Mouse (Mus musculus): Measurements from ENCODE around the gene Polr3c. TPM values are rescaled to one million over a fixed set of nuclear protein-coding genes. Genes with fewer than 3 reads are reported as not detected.
A peak's percentile ranks its signal among the peaks of the same experiment; 100 is the strongest.
"Not testable (repeated sequence)": the region's sequence is repeated elsewhere in the genome, so short reads cannot be mapped to it uniquely, and the experiment has no call there.

Polr3c gene
- polyA plus RNA-seq, 1 experiment from 2014 or later = 35.3 TPM

- no peak for ATAC-seq (ENCODE audit: low read depth)
- H3K4me3 ChIP-seq (ENCODE audit: low read depth, low read length) = no peak overlapping the region
- no peaks in the 10 kb centered on the region for H3K4me1 ChIP-seq (ENCODE audit: control insufficient read depth, insufficient read depth, low read length)
- no peaks in the 10 kb centered on the region for H3K36me3 ChIP-seq (ENCODE audit: control insufficient read depth, insufficient read depth, low read length)
- H3K27me3 ChIP-seq (ENCODE audit: control insufficient read depth, insufficient read depth, low read length) = no peaks in the 10 kb centered on the region
- H3K4me2 ChIP-seq (ENCODE audit: low read depth, low read length) = no peak overlapping the region
- H3K27ac ChIP-seq (ENCODE audit: low read depth, low read length) = no peak overlapping the region
- WGBS = 88% methylated on average over 11 of the region's 11 CpGs
- H3K9ac ChIP-seq (replicated peaks; ENCODE audit: low read depth, low read length) = no peak overlapping the region
- no peaks in the 10 kb centered on the region for H3K9me3 ChIP-seq (ENCODE audit: control insufficient read depth, low read length)
Observed at GRCm38 (mm10) chr3:96688854-96689253, 38.6 kb downstream of the Polr3c start.

- H3K4me2 ChIP-seq (ENCODE audit: low read depth, low read length); H3K4me3 ChIP-seq (ENCODE audit: low read depth, low read length); ATAC-seq (ENCODE audit: low read depth); H3K9ac ChIP-seq (replicated peaks; ENCODE audit: low read depth, low read length); H3K36me3 ChIP-seq (ENCODE audit: control insufficient read depth, insufficient read depth, low read length); H3K4me1 ChIP-seq (ENCODE audit: control insufficient read depth, insufficient read depth, low read length); H3K9me3 ChIP-seq (ENCODE audit: control insufficient read depth, low read length); H3K27me3 ChIP-seq (ENCODE audit: control insufficient read depth, insufficient read depth, low read length); H3K27ac ChIP-seq (ENCODE audit: low read depth, low read length): not testable (repeated sequence)
- 95% methylated on average over 5 of the region's 5 CpGs for WGBS
Observed at GRCm38 (mm10) chr3:96686057-96686456, 41.4 kb downstream of the Polr3c start.

GRCm38 (mm10) chr3:96684822-96685156, 42.6 kb downstream of the Polr3c start:
- 33% methylated on average over 28 of the region's 28 CpGs for WGBS
- no peaks in the 10 kb centered on the region for H3K27me3 ChIP-seq (ENCODE audit: control insufficient read depth, insufficient read depth, low read length)
- no peaks in the 10 kb centered on the region for H3K36me3 ChIP-seq (ENCODE audit: control insufficient read depth, insufficient read depth, low read length)
- 0 out of 2 replicates have a peak overlapping the region, but pooled peaks have one; percentile 3 for H3K4me3 ChIP-seq (ENCODE audit: low read depth, low read length)
- H3K9me3 ChIP-seq (ENCODE audit: control insufficient read depth, low read length) = no peaks in the 10 kb centered on the region
- H3K4me2 ChIP-seq (ENCODE audit: low read depth, low read length) = peak overlapping the region; percentile 31; the same call in 1 of the 2 replicates
- no peak overlapping the region for H3K9ac ChIP-seq (replicated peaks; ENCODE audit: low read depth, low read length)
- no peaks in the 10 kb centered on the region for H3K4me1 ChIP-seq (ENCODE audit: control insufficient read depth, insufficient read depth, low read length)
- ATAC-seq (ENCODE audit: low read depth) = no peak
- H3K27ac ChIP-seq (ENCODE audit: low read depth, low read length) = no peak overlapping the region

- no peak overlapping the region for H3K9ac ChIP-seq (replicated peaks; ENCODE audit: low read depth, low read length)
- 61% methylated on average over 17 of the region's 17 CpGs for WGBS
Observed at GRCm38 (mm10) chr3:96684151-96684821, 43.1 kb downstream of the Polr3c start.

GRCm38 (mm10) chr3:96683496-96683895, 43.9 kb downstream of the Polr3c start:
- no peak overlapping the region for H3K9ac ChIP-seq (replicated peaks; ENCODE audit: low read depth, low read length)
- no peak overlapping the region for H3K4me3 ChIP-seq (ENCODE audit: low read depth, low read length)
- WGBS = 91% methylated on average over 3 of the region's 3 CpGs
- no peak overlapping the region for H3K27ac ChIP-seq (ENCODE audit: low read depth, low read length)
- H3K36me3 ChIP-seq (ENCODE audit: control insufficient read depth, insufficient read depth, low read length) = no peaks in the 10 kb centered on the region
- ATAC-seq (ENCODE audit: low read depth) = no peak
- H3K4me2 ChIP-seq (ENCODE audit: low read depth, low read length) = no peak overlapping the region
- H3K4me1 ChIP-seq (ENCODE audit: control insufficient read depth, insufficient read depth, low read length) = no peaks in the 10 kb centered on the region
- H3K27me3 ChIP-seq (ENCODE audit: control insufficient read depth, insufficient read depth, low read length) = no peaks in the 10 kb centered on the region
- no peaks in the 10 kb centered on the region for H3K9me3 ChIP-seq (ENCODE audit: control insufficient read depth, low read length)

More at GRCm38 (mm10) chr3:96684151-96684821, 43.1 kb downstream of the Polr3c start:
- Histone ChIP-seq H3K27ac (ENCODE audit: low read depth, low read length) (no peak overlapping the region), H3K27me3 (ENCODE audit: control insufficient read depth, insufficient read depth, low read length) (no peaks in the 10 kb centered on the region), H3K4me2 (ENCODE audit: low read depth, low read length) (peak overlapping the region; percentile 31; the same call in 1 of the 2 replicates), H3K9me3 (ENCODE audit: control insufficient read depth, low read length) (no peaks in the 10 kb centered on the region), H3K4me3 (ENCODE audit: low read depth, low read length) (0 out of 2 replicates have a peak overlapping the region, but pooled peaks have one; percentile 3), H3K4me1 (ENCODE audit: control insufficient read depth, insufficient read depth, low read length) (no peaks in the 10 kb centered on the region), H3K36me3 (ENCODE audit: control insufficient read depth, insufficient read depth, low read length) (no peaks in the 10 kb centered on the region)
- ATAC-seq (ENCODE audit: low read depth) = no peak

GRCm38 (mm10) chr3:96680269-96680956, 47.0 kb downstream of the Polr3c start:
- no peak overlapping the region for H3K9ac ChIP-seq (replicated peaks; ENCODE audit: low read depth, low read length)
- 0 out of 2 replicates have a peak, but pooled peaks have one; percentile 24 for ATAC-seq (ENCODE audit: low read depth)
- H3K36me3 ChIP-seq (ENCODE audit: control insufficient read depth, insufficient read depth, low read length) = no peaks in the 10 kb centered on the region
- no peaks in the 10 kb centered on the region for H3K4me1 ChIP-seq (ENCODE audit: control insufficient read depth, insufficient read depth, low read length)
- H3K9me3 ChIP-seq (ENCODE audit: control insufficient read depth, low read length) = no peaks in the 10 kb centered on the region
- no peaks in the 10 kb centered on the region for H3K27me3 ChIP-seq (ENCODE audit: control insufficient read depth, insufficient read depth, low read length)
- 15% methylated on average over 12 of the region's 12 CpGs for WGBS
- no peak overlapping the region for H3K4me2 ChIP-seq (ENCODE audit: low read depth, low read length)
- no peak overlapping the region for H3K4me3 ChIP-seq (ENCODE audit: low read depth, low read length)
- H3K27ac ChIP-seq (ENCODE audit: low read depth, low read length) = no peak overlapping the region

- no peak for ATAC-seq (ENCODE audit: low read depth)
- H3K9me3 ChIP-seq (ENCODE audit: control insufficient read depth, low read length) = no peaks in the 10 kb centered on the region
- H3K9ac ChIP-seq (replicated peaks; ENCODE audit: low read depth, low read length) = no peak overlapping the region
- WGBS = 41% methylated on average over 5 of the region's 5 CpGs
- H3K4me2 ChIP-seq (ENCODE audit: low read depth, low read length) = no peak overlapping the region
- H3K27me3 ChIP-seq (ENCODE audit: control insufficient read depth, insufficient read depth, low read length) = no peaks in the 10 kb centered on the region
- no peak overlapping the region for H3K27ac ChIP-seq (ENCODE audit: low read depth, low read length)
- H3K4me3 ChIP-seq (ENCODE audit: low read depth, low read length) = no peak overlapping the region
- H3K36me3 ChIP-seq (ENCODE audit: control insufficient read depth, insufficient read depth, low read length) = no peaks in the 10 kb centered on the region
- H3K4me1 ChIP-seq (ENCODE audit: control insufficient read depth, insufficient read depth, low read length) = no peaks in the 10 kb centered on the region
Observed at GRCm38 (mm10) chr3:96679159-96679674, 48.2 kb downstream of the Polr3c start.

- Histone ChIP-seq H3K4me3 (ENCODE audit: low read depth, low read length) (no peak overlapping the region), H3K4me1 (ENCODE audit: control insufficient read depth, insufficient read depth, low read length) (no peaks in the 10 kb centered on the region), H3K9me3 (ENCODE audit: control insufficient read depth, low read length) (no peaks in the 10 kb centered on the region), H3K9ac (replicated peaks; ENCODE audit: low read depth, low read length) (no peak overlapping the region), H3K4me2 (ENCODE audit: low read depth, low read length) (no peak overlapping the region), H3K27ac (ENCODE audit: low read depth, low read length) (no peak overlapping the region), H3K36me3 (ENCODE audit: control insufficient read depth, insufficient read depth, low read length) (no peaks in the 10 kb centered on the region), H3K27me3 (ENCODE audit: control insufficient read depth, insufficient read depth, low read length) (no peaks in the 10 kb centered on the region)
- 69% methylated on average over 7 of the region's 7 CpGs for WGBS
- ATAC-seq (ENCODE audit: low read depth) = no peak
Observed at GRCm38 (mm10) chr3:96678456-96678855, 49.0 kb downstream of the Polr3c start.

- H3K36me3 ChIP-seq (ENCODE audit: control insufficient read depth, insufficient read depth, low read length) = no peaks in the 10 kb centered on the region
- ATAC-seq (ENCODE audit: low read depth) = no peak
- WGBS = 32% methylated on average over 3 of the region's 3 CpGs
- no peaks in the 10 kb centered on the region for H3K27me3 ChIP-seq (ENCODE audit: control insufficient read depth, insufficient read depth, low read length)
- no peak overlapping the region for H3K4me2 ChIP-seq (ENCODE audit: low read depth, low read length)
- no peak overlapping the region for H3K9ac ChIP-seq (replicated peaks; ENCODE audit: low read depth, low read length)
- no peaks in the 10 kb centered on the region for H3K4me1 ChIP-seq (ENCODE audit: control insufficient read depth, insufficient read depth, low read length)
- no peak overlapping the region for H3K4me3 ChIP-seq (ENCODE audit: low read depth, low read length)
- no peaks in the 10 kb centered on the region for H3K9me3 ChIP-seq (ENCODE audit: control insufficient read depth, low read length)
- H3K27ac ChIP-seq (ENCODE audit: low read depth, low read length) = no peak overlapping the region
Observed at GRCm38 (mm10) chr3:96675690-96676089, 51.7 kb downstream of the Polr3c start.

All from neural tube, embryonic 14.5 days (tissue).